Mouse (Mus musculus): ENCODE data around the gene Gm26741.

The Gm26741 gene

DNA sequence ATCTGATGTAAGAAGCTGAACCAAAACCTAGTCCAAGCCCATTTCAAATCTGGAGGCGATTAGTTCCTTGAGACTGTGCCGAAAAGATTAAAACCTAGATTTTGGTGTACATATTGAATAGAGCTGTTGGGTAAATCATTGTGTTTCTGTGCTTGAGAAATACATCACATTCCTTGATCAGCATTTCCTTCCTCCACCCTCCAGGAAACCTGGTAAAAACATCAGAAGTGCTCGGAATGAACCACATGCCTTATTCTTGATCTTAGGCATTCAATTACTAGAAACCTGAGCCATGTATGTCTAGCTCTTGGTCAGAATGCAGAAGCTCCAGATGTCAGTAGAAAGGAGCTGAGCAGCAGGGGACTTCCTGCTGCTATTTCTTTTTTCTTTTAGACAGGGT, 30.9 kb downstream of the Gm26741 start:
- no peak for DNase-seq (ENCODE audit: low read depth, low spot score)

DNA sequence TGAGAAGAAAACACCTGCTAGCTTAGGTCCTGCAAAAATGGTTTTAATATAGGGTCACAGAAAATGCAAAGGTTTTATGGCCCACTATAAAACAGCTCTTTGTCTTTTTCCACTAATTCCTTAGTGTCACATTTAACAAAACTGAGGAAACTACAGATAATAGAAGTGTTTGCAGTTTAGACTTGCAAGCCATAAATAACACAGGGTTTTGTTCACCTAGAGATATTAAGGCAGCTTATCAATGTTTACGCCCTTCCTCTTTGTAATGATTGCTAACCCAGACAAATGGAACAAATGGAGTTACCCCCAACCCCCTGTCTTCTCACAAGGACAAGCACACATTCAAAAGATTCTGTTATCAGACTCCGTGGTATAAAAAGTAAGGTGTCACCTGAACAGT, 32.6 kb downstream of the Gm26741 start:
- no peak for DNase-seq (ENCODE audit: low read depth, low spot score)

DNA sequence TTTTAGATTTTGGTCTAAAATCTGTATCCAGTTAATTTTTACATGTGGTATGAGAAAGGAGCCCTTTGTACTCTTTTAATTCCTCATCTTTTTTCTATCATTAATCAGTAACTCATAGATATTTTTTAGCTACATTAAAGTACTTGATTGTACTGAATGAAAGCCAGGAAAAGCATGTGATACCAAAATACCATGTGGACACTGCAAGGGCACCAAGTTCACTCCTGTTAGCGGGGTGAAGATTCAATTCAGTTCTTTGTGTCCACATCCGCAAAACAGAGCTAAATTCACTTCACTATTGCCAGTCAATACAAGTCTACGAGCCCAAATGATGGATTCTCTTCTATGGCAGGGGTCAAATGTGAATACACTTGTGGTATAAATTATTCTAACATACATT, 38.1 kb downstream of the Gm26741 start:
- DNase-seq (ENCODE audit: low read depth, low spot score): no peak

DNA sequence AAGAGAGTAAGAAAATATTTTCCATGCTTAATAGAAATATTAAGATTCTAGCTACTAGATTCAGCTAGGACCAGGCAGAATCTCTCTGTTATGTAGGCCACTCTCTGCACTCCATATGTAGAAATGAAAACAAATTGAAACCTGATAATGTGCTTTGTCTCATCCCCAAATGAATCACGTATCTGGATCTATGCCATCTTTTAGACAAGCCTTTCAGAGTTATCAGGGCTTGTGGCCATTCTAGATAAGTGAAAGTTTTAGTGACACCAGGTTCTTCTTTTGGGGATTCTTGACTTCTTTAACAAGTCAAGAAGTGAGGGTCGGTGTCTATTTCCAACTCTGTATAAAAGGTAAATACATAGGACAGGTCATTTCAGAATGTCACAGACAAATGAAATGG, 40.1 kb downstream of the Gm26741 start:
- DNase-seq (ENCODE audit: low read depth, low spot score): peak; percentile 75

DNA sequence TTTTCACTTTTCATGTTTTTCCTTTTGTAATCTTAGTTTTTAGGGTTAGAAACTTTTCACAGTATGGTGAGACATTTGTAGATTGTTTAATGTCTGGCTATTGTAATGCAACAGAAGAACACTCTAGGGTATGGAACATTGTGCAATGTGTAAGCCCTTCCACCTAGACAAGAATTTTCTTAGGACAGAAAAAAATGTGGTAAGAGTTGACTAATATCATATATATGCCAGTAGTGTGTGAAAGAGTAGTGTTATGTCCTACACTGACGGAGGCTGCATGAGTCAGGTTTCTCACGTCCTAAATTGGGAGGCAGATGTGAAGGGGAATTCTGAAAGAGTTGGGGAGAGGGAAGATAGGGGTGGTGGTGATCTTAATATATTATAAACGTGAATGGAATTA, 41.2 kb downstream of the Gm26741 start:
- DNase-seq (ENCODE audit: low read depth, low spot score): peak; percentile 81

DNA sequence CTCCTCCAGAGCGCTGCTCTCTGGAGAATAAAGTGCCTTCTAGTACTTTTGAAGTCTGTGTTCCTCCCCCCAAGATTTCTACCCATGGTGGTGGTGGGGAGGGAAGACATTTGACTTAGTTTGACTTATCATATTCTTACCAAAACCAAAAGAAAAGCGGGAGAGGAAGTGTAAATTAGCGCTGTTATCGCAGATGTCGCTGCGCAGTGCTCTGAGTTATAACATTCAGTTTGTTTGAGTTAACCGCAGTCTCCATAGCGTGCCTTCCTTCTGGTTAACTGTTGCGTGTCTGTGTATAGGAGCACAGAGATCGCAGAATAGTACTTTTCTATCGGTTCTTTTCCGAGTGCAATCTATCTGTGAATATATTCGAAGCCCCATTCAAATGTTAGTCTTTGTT, 46.6 kb downstream of the Gm26741 start:
- DNase-seq (ENCODE audit: low read depth, low spot score): no peak

DNA sequence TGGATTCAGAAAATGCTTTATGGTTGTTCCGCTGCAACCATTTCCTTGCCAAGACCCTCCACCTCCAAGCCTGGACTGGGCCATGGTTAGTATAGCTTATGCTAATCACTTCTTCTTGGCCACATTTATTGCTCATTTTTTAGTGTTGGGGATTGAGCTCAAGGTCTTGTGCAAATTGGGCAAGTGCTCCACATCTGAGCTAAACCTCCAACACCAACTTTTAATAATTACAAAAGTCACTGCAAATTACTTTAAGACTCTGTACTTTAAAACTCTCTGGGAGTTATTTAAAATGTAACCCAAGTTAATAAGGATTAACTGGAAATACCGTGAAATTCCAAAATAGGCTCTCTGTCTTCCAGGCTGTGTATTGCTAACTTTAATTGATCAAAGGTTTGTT, 49.0 kb downstream of the Gm26741 start:
- DNase-seq (ENCODE audit: low read depth, low spot score): no peak
